Mouse (Mus musculus): ENCODE measurements around the gene Plcl2. TPM values are rescaled to one million over a fixed set of nuclear protein-coding genes. Genes with fewer than 3 reads are reported as not detected.

The Plcl2 gene
- polyA plus RNA-seq, 1 experiment = 11.5 TPM

- H3K4me1 ChIP-seq (ENCODE audit: control insufficient read depth, insufficient read depth, insufficient read length) = no peaks in the 10 kb centered on the region; the same call in 1 of the 2 replicates
- H3K27ac ChIP-seq (ENCODE audit: insufficient read depth, low read length) = no peak overlapping the region; the same call in 1 of the 2 replicates
- H3K27me3 ChIP-seq (ENCODE audit: control insufficient read depth, insufficient read depth, low read length) = no peaks in the 10 kb centered on the region
- WGBS = 35% methylated on average over 10 of the region's 10 CpGs
- TF ChIP-seq CTCF (IDR thresholded peaks at IDR 0.05; ENCODE audit: extremely low read depth, insufficient read depth, insufficient read length, insufficient replicate concordance) (no peak), POLR2A (IDR thresholded peaks at IDR 0.05; ENCODE audit: low read depth, low read length) (no peak)
- H3K4me3 ChIP-seq (ENCODE audit: extremely low read depth, insufficient read depth, insufficient read length) = no peak overlapping the region
- no peak for DNase-seq (ENCODE audit: low read depth in 1 of 2, low spot score in 2 of 2)
- peaks cover 6% of the 10 kb centered on the region for H3K36me3 ChIP-seq (ENCODE audit: control insufficient read depth, insufficient read depth, low read length)
Measured at GRCm38 (mm10) chr17:50677978-50678712, 168.9 kb downstream of the Plcl2 start.

- Histone ChIP-seq H3K4me1 (ENCODE audit: control insufficient read depth, insufficient read depth, insufficient read length) (no peaks in the 10 kb centered on the region; the same call in 1 of the 2 replicates), H3K27ac (ENCODE audit: insufficient read depth, low read length) (no peak overlapping the region), H3K27me3 (ENCODE audit: control insufficient read depth, insufficient read depth, low read length) (no peaks in the 10 kb centered on the region), H3K36me3 (ENCODE audit: control insufficient read depth, insufficient read depth, low read length) (peaks cover 5% of the 10 kb centered on the region), H3K4me3 (ENCODE audit: extremely low read depth, insufficient read depth, insufficient read length) (no peak overlapping the region)
- DNase-seq (ENCODE audit: low read depth in 1 of 2, low spot score in 2 of 2) = no peak
- no peak for TF ChIP-seq CTCF (IDR thresholded peaks at IDR 0.05; ENCODE audit: extremely low read depth, insufficient read depth, insufficient read length, insufficient replicate concordance)
- TF ChIP-seq POLR2A (IDR thresholded peaks at IDR 0.05; ENCODE audit: low read depth, low read length) = no peak
- WGBS = 90% methylated on average over 2 of the region's 2 CpGs
Measured at GRCm38 (mm10) chr17:50678748-50679147, 169.5 kb downstream of the Plcl2 start.

- DNase-seq (ENCODE audit: low read depth in 1 of 2, low spot score in 2 of 2) = no peak
- Histone ChIP-seq H3K27ac (ENCODE audit: insufficient read depth, low read length) (no peak overlapping the region), H3K27me3 (ENCODE audit: control insufficient read depth, insufficient read depth, low read length) (no peaks in the 10 kb centered on the region), H3K4me1 (ENCODE audit: control insufficient read depth, insufficient read depth, insufficient read length) (no peaks in the 10 kb centered on the region; the same call in 1 of the 2 replicates), H3K4me3 (ENCODE audit: extremely low read depth, insufficient read depth, insufficient read length) (no peak overlapping the region), H3K36me3 (ENCODE audit: control insufficient read depth, insufficient read depth, low read length) (peaks cover 8% of the 10 kb centered on the region)
- WGBS = 94% methylated on average over 12 of the region's 12 CpGs
- TF ChIP-seq POLR2A (IDR thresholded peaks at IDR 0.05; ENCODE audit: low read depth, low read length) (no peak), CTCF (IDR thresholded peaks at IDR 0.05; ENCODE audit: extremely low read depth, insufficient read depth, insufficient read length, insufficient replicate concordance) (no peak)
Measured at GRCm38 (mm10) chr17:50679613-50680534, 170.7 kb downstream of the Plcl2 start.

GRCm38 (mm10) chr17:50682696-50683095 lies 173.5 kb downstream of the Plcl2 start:
- Histone ChIP-seq H3K27me3 (ENCODE audit: control insufficient read depth, insufficient read depth, low read length) (no peaks in the 10 kb centered on the region), H3K4me3 (ENCODE audit: extremely low read depth, insufficient read depth, insufficient read length) (no peak overlapping the region), H3K36me3 (ENCODE audit: control insufficient read depth, insufficient read depth, low read length) (peaks cover 15% of the 10 kb centered on the region), H3K27ac (ENCODE audit: insufficient read depth, low read length) (no peak overlapping the region), H3K4me1 (ENCODE audit: control insufficient read depth, insufficient read depth, insufficient read length) (no peaks in the 10 kb centered on the region; the same call in 1 of the 2 replicates)
- no peak for DNase-seq (ENCODE audit: low read depth in 1 of 2, low spot score in 2 of 2)
- 84% methylated on average over 3 of the region's 3 CpGs for WGBS
- no peak for TF ChIP-seq CTCF (IDR thresholded peaks at IDR 0.05; ENCODE audit: extremely low read depth, insufficient read depth, insufficient read length, insufficient replicate concordance)
- TF ChIP-seq POLR2A (IDR thresholded peaks at IDR 0.05; ENCODE audit: low read depth, low read length) = no peak

GRCm38 (mm10) chr17:50684960-50685645 lies 175.9 kb downstream of the Plcl2 start:
- TF ChIP-seq CTCF (IDR thresholded peaks at IDR 0.05; ENCODE audit: extremely low read depth, insufficient read depth, insufficient read length, insufficient replicate concordance) (no peak), POLR2A (IDR thresholded peaks at IDR 0.05; ENCODE audit: low read depth, low read length) (no peak)
- Histone ChIP-seq H3K4me3 (ENCODE audit: extremely low read depth, insufficient read depth, insufficient read length) (no peak overlapping the region), H3K27ac (ENCODE audit: insufficient read depth, low read length) (no peak overlapping the region), H3K27me3 (ENCODE audit: control insufficient read depth, insufficient read depth, low read length) (no peaks in the 10 kb centered on the region), H3K4me1 (ENCODE audit: control insufficient read depth, insufficient read depth, insufficient read length) (no peaks in the 10 kb centered on the region), H3K36me3 (ENCODE audit: control insufficient read depth, insufficient read depth, low read length) (peaks cover 31% of the 10 kb centered on the region)
- 88% methylated on average over 7 of the region's 7 CpGs for WGBS
- no peak for DNase-seq (ENCODE audit: low read depth in 1 of 2, low spot score in 2 of 2)

- no peak for DNase-seq (ENCODE audit: low read depth in 1 of 2, low spot score in 2 of 2)
- 96% methylated on average over 10 of the region's 10 CpGs for WGBS
- no peak for TF ChIP-seq CTCF (IDR thresholded peaks at IDR 0.05; ENCODE audit: extremely low read depth, insufficient read depth, insufficient read length, insufficient replicate concordance)
- TF ChIP-seq POLR2A (IDR thresholded peaks at IDR 0.05; ENCODE audit: low read depth, low read length) = no peak
- H3K27ac ChIP-seq (ENCODE audit: insufficient read depth, low read length) = no peak overlapping the region
- no peak overlapping the region for H3K4me3 ChIP-seq (ENCODE audit: extremely low read depth, insufficient read depth, insufficient read length)
- H3K27me3 ChIP-seq (ENCODE audit: control insufficient read depth, insufficient read depth, low read length) = no peaks in the 10 kb centered on the region
- H3K36me3 ChIP-seq (ENCODE audit: control insufficient read depth, insufficient read depth, low read length) = peaks cover 26% of the 10 kb centered on the region
- no peaks in the 10 kb centered on the region for H3K4me1 ChIP-seq (ENCODE audit: control insufficient read depth, insufficient read depth, insufficient read length)
Measured at GRCm38 (mm10) chr17:50687670-50688069, 178.5 kb downstream of the Plcl2 start.

Measured in spleen, adult 2 months (tissue).